Mouse (Mus musculus): ENCODE results near the gene Trim69. TPM values are rescaled to one million over a fixed set of nuclear protein-coding genes. Genes with fewer than 3 reads are reported as not detected.

Gene Trim69
- 0.04 TPM in 1 of 2 replicates, not detected in the other for polyA plus RNA-seq (2012)

GRCm38 (mm10) chr2:122160680-122161079, at the start of gene Trim69:
Trim69 (plus strand) TSS chr2:122160700.

DNA sequence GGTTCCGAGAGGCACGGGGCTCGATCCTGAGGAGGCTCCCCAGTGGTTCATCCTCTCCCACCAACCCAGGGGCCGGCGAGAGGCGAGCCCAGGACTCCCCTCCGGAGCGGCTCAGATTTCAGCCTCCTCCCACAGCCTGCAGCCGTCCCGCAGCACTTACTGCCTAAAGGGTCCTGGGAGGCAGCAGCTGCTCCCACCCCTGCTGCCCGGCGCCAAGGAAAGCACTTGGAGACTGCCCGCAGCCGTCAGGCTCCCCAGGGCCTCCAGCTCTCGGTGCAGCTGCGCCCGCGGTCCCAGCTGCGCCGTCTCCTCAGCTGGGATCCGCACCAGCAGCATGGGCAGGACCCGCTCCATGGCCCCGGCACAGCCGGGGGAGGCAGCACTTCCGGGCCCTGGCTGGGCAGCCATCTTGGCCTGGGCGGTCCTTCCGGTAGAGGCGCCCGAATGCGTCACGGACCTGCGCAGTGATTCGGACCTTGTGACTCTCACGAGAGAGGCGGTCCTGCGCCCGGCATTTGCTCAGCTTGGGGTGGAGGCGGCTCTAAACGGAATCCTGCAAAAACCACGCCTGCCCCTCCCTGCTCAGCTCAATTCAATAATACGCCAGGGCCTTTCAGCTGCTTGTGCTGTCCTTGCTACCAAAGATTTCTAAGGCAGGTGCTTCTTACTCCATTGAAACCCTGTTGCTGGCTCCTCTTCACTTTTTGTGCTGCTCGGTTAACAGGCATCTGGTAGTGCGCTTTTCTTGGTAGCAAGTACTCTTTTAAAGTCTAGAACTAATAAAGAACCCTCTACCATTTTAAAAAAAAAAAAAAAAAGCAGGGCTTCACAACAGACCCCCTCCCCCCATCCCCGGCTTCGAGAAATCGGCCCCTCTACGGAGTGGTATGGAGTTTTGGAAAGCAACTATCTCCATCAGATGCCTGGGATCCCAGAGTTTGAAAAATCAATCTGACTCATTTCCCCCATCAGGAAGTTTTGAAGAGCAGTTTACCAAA, 42.2 kb upstream of the Trim69 start, which contains the start of gene Spg11:
Gene Spg11 (minus strand): TSS at position 426 of the 998 bp plus-strand sequence.

GRCm38 (mm10) chr2:122147508-122148241, 12.8 kb upstream of the Trim69 start, which contains the start of gene B2m:
B2m (plus strand) TSS chr2:122147686.

GRCm38 (mm10) chr2:122186106-122186505, 25.6 kb downstream of the Trim69 start, which contains the start of the genes Patl2 and Terb2:
Patl2 (minus strand) TSS chr2:122186189.
Terb2 (plus strand) TSS chr2:122186272.

Other genes starting within 250 kb of the Trim69 start
- 2.6 and 4.0 TPM in 2 replicates for gene Ctdspl2, start 204.7 kb upstream of the Trim69 start, polyA plus RNA-seq (2012)
- 0.03 and 0.13 TPM in 2 replicates for gene Mageb3, start 204.6 kb upstream of the Trim69 start, polyA plus RNA-seq (2012)
- gene Eif3j1, start 132.2 kb upstream of the Trim69 start, polyA plus RNA-seq (2012) = 47.6 and 78.2 TPM in 2 replicates
- gene Spg11, start 42.3 kb upstream of the Trim69 start, polyA plus RNA-seq (2012) = 1.4 and 2.0 TPM in 2 replicates
- 204 and 229 TPM in 2 replicates for gene B2m, start 13.0 kb upstream of the Trim69 start, polyA plus RNA-seq (2012)
- 0.06 TPM in 1 of 2 replicates, not detected in the other for gene Patl2, start 25.5 kb downstream of the Trim69 start, polyA plus RNA-seq (2012)
- 0.04 TPM in 1 of 2 replicates, not detected in the other for gene Terb2, start 25.6 kb downstream of the Trim69 start, polyA plus RNA-seq (2012)
- 42.9 and 46.2 TPM in 2 replicates for gene Sord, start 74.0 kb downstream of the Trim69 start, polyA plus RNA-seq (2012)
- not detected in 2 replicates for gene Duox2, start 137.7 kb downstream of the Trim69 start, polyA plus RNA-seq (2012)
- gene Duoxa2, start 138.2 kb downstream of the Trim69 start, polyA plus RNA-seq (2012) = not detected in 2 replicates
- gene Duoxa1, start 153.0 kb downstream of the Trim69 start, polyA plus RNA-seq (2012) = not detected in 2 replicates
- not detected in 2 replicates for gene Duox1, start 155.0 kb downstream of the Trim69 start, polyA plus RNA-seq (2012)
- 21.4 and 22.9 TPM in 2 replicates for gene Shf, start 208.5 kb downstream of the Trim69 start, polyA plus RNA-seq (2012)

All from megakaryocyte-erythroid progenitor cell, adult 5 weeks (primary cell).